Mouse (Mus musculus) Muller cell, postnatal 12 days (primary cell): ENCODE measurements around the gene Col5a2.

Experiments
- DNase-seq: peaks from one replicate; pipeline ENCODE4 v3.0.0-alpha.2; 2015; ENCODE audit errors: inconsistent ontology term

Col5a2 gene

GRCm38 (mm10) chr1:45502865-45503332 is at the start of gene Col5a2:
Gene Col5a2 (minus strand): TSS chr1:45503282.
- peak; percentile 66 for DNase-seq

GRCm38 (mm10) chr1:45550531-45550930 is 47.4 kb upstream of the Col5a2 start:
- DNase-seq: peak; percentile 4

- DNase-seq: peak; percentile 69
These were observed 38.8 kb upstream of the Col5a2 start for GRCm38 (mm10) chr1:45541888-45542287.

GRCm38 (mm10) chr1:45541161-45541560 is 38.1 kb upstream of the Col5a2 start:
- peak; percentile 84 for DNase-seq

GRCm38 (mm10) chr1:45531486-45531885 is 28.4 kb upstream of the Col5a2 start:
- DNase-seq: no peak

- DNase-seq: peak; percentile 75
These were observed 24.4 kb upstream of the Col5a2 start for GRCm38 (mm10) chr1:45527476-45527875.

- no peak for DNase-seq
These were observed 20.5 kb upstream of the Col5a2 start for GRCm38 (mm10) chr1:45523601-45524000.

GRCm38 (mm10) chr1:45521486-45521885 is 18.4 kb upstream of the Col5a2 start:
- DNase-seq: no peak

GRCm38 (mm10) chr1:45502241-45502741 is 791 bp downstream of the Col5a2 start:
- DNase-seq: peak; percentile 45

GRCm38 (mm10) chr1:45501437-45501836 is 1.6 kb downstream of the Col5a2 start:
- no peak for DNase-seq

GRCm38 (mm10) chr1:45500456-45500855 is 2.6 kb downstream of the Col5a2 start:
- no peak for DNase-seq

GRCm38 (mm10) chr1:45495025-45495424 is 8.1 kb downstream of the Col5a2 start:
- DNase-seq: no peak

GRCm38 (mm10) chr1:45492130-45492723 is 10.9 kb downstream of the Col5a2 start:
- no peak for DNase-seq

GRCm38 (mm10) chr1:45490451-45490850 is 12.6 kb downstream of the Col5a2 start:
- no peak for DNase-seq

- DNase-seq: no peak
These were observed 14.8 kb downstream of the Col5a2 start for GRCm38 (mm10) chr1:45488291-45488690.

- DNase-seq: no peak
These were observed 20.1 kb downstream of the Col5a2 start for GRCm38 (mm10) chr1:45483001-45483400.

- no peak for DNase-seq
These were observed 21.2 kb downstream of the Col5a2 start for GRCm38 (mm10) chr1:45481876-45482275.

GRCm38 (mm10) chr1:45479087-45479486 is 24.0 kb downstream of the Col5a2 start:
- DNase-seq: no peak

GRCm38 (mm10) chr1:45472751-45473150 is 30.3 kb downstream of the Col5a2 start:
- DNase-seq: no peak

- DNase-seq: no peak
These were observed 42.3 kb downstream of the Col5a2 start for GRCm38 (mm10) chr1:45460767-45461166.

GRCm38 (mm10) chr1:45455763-45456162 is 47.3 kb downstream of the Col5a2 start:
- DNase-seq: no peak

- DNase-seq: no peak
These were observed 54.2 kb downstream of the Col5a2 start for GRCm38 (mm10) chr1:45448856-45449255.

- DNase-seq: peak; percentile 38
These were observed 71.2 kb downstream of the Col5a2 start for GRCm38 (mm10) chr1:45431922-45432321.

GRCm38 (mm10) chr1:45430520-45430919 is 72.6 kb downstream of the Col5a2 start:
- DNase-seq: peak; percentile 59
